Mouse (Mus musculus) layer of hippocampus, postnatal 14 days (tissue): ENCODE data around the gene Fam118a. TPM values are rescaled to one million over a fixed set of nuclear protein-coding genes. Genes with fewer than 3 reads are reported as not detected.
A peak's percentile ranks its signal among the peaks of the same experiment; 100 is the strongest.
"Not testable (repeated sequence)": the region's sequence is repeated elsewhere in the genome, so short reads cannot be mapped to it uniquely, and the experiment has no call there.

Source experiments
- DNase-seq, 2 experiments: peaks; one replicate each; pipeline ENCODE4 v3.0.0; 2021 to 2022; ENCODE audit warnings: low spot score in 2 of 2, mixed read lengths in 1 of 2
- total RNA-seq, 2 experiments: library from RNA; stranded (reverse); gene quantifications; 2 replicates each; pipeline ENCODE4 v1.2.3; 2021

Fam118a gene
- total RNA-seq, 2 experiments from 2014 or later: 26.2 to 27.3 TPM

DNA sequence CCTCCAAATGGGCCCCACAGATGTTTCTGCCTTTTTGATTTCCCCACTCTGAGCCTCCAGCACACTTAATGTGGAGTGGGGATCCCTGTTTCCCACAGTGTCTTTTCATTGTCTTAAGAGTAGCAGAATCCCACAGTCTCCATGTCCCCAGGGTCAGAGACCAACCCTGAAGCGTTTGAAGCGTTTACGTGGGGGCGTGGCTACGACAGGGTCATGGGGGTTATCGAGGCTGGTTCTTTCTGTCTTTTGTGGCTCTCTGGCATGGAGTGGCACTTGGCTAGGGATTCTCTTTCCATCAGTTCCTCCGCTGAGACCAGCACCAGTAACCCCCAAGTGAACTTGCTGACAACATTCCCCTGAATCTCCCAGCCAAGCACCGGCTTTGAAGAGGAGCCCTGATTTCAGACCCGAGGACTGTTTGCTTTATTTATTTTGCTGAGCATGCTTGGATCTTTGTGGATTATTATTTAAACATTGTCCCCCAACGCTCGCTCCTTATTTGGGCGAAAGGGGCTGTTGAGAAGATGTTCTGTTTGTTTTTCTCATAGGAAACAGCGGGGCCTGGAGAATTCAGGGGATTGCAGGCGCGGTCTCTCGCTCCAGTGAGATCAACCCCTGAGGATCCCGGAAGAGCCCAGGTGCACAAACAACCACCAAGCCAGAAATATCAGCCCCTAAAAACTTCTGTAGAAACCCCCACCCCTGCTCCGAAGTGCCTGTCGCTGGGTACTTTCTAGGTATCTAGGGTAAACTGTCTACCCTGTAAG, 16.7 kb upstream of the Fam118a start:
- no peak for DNase-seq

DNA sequence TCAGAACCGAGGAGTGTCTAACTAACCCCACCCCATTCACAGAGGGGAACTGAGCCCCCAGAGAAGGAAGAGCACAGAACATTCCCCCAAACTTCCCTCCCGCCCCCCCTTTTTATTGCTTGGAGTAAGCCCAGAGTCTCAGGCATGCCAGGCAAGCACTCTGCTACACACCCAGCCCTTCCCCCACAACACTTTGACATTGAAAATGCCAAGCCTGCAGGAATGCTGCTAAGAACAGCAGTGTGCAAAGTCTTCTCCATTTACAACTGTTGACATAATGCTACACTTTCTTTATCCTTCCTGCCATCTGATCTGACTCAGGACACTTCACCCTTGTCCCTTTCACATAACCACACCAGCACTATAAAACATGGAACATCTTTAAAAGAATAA, 16.1 kb upstream of the Fam118a start:
- DNase-seq: no peak

- DNase-seq: no peak
Observed at GRCm38 (mm10) chr15:85015771-85016170, 13.0 kb upstream of the Fam118a start.

DNA sequence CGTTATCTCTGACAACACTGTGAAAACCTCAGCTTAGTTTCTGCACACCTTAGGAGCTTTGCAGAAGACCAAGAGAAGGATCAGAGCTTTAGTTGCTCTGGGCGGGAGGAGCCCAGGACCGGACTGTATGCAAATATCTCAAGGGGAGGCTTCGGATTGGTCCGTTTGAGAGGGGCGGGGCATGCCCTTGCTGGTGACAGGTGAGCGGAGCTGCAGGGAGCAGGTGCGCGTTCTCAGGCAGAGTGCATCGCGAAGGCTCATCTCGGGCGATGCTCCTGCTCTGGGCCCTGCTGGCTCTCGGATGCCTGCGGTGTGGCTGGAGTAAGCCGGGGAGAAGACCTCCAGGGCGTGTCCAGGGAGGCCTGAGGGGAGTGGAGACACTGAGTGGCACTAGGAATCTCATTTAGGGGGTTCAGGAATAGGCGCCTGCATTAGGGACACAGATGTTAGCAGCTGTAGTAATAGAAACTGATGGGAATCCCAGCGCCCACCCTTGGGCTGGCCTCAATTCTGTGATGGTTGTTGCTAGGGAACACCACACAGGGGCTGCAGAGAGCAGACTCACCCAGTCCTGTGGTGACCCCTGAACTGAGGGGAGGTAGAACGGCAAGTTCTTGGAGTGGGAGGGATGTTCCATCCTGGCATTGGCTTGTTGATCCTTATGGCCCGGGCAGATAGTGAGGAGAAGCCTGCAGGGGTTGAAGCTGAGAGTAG, 11.6 kb upstream of the Fam118a start, which contains the start of gene Upk3a:
TSS of gene Upk3a (plus strand) at position 191 of the 714 bp plus-strand sequence.
- DNase-seq: no peak

GRCm38 (mm10) chr15:85022211-85022610, 6.5 kb upstream of the Fam118a start:
- DNase-seq: no peak

DNA sequence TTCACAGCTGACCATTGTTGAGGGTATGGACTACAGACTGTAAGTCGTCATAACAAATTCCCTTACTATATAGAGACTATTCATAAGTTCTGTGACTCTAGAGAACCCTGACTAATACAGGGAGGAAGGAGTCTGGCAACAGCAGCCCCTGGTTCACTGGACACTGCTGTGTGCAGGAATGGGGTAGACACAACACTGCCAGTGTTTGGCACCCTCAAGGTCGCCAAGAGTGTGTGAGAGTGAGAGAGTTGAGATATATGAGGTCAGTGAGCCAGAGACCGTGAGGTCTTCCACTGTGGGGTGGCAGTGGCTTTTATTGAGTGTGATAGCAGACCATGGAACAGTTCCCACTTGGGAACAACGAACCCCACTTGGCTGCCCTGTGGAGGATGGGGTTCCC, 2.6 kb upstream of the Fam118a start:
- no peak for DNase-seq

- no peak for DNase-seq
Observed at GRCm38 (mm10) chr15:85027740-85028139, 1.0 kb upstream of the Fam118a start.

- not testable (repeated sequence) for DNase-seq
Observed at GRCm38 (mm10) chr15:85030643-85031042, 1.9 kb downstream of the Fam118a start.

- DNase-seq: no peak
Observed at GRCm38 (mm10) chr15:85031866-85032265, 3.1 kb downstream of the Fam118a start.

DNA sequence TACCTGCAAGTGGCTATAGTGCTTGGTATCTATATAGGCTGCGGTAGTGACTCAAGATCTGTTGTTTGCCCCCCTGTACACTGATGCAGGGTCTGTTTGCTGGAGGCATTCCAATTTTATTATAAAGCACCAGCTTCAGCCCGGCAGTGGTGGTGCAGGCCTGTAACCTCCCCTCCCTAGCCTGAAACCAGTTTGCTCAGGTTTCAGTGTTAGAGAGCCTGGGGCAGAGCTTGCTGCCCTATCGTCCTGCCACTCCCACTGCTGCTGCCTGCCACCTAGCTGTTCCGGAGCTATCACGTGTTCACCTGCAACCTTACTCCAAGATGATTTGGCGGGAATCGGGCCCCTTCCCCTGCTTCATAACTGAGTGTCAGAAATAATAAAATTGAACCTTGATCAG, 5.2 kb downstream of the Fam118a start:
- not testable (repeated sequence) for DNase-seq

- peak; percentile 97 for DNase-seq
Observed at GRCm38 (mm10) chr15:85036566-85037342, 8.0 kb downstream of the Fam118a start.

GRCm38 (mm10) chr15:85037343-85037690, 8.6 kb downstream of the Fam118a start:
- no peak for DNase-seq

DNA sequence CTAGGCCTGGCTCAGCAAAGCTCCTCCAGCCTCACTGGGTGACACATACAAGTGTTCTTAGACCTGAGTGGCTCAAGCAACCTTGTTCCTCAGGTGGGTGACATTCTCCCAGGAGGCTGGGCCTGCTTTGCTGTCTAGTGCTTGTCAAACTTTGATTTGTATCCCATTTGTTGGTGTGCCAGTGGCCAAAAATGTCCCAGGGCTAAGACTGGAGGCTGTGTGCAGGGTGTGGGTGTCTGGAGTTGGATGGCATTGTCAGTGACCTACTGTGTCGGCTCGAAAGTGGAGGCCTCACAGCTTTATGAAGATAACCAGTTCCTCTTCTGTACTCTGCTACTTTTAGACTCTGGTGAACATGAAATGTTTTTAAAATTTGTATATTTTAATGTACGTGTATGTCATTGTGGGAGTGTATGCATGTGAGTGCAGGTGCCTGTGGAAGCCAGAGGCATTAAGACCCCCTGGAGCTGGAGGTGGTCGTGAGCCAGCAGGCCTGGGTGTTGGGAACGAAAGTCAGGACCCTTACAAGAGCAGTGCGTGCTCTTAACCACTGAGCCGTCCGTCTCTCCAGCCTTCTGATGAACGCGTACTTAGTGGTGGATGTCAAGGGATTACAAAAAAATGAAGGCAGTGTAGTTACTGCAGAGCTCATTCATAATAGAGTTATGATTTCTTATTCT, 12.9 kb downstream of the Fam118a start:
- DNase-seq: no peak

DNA sequence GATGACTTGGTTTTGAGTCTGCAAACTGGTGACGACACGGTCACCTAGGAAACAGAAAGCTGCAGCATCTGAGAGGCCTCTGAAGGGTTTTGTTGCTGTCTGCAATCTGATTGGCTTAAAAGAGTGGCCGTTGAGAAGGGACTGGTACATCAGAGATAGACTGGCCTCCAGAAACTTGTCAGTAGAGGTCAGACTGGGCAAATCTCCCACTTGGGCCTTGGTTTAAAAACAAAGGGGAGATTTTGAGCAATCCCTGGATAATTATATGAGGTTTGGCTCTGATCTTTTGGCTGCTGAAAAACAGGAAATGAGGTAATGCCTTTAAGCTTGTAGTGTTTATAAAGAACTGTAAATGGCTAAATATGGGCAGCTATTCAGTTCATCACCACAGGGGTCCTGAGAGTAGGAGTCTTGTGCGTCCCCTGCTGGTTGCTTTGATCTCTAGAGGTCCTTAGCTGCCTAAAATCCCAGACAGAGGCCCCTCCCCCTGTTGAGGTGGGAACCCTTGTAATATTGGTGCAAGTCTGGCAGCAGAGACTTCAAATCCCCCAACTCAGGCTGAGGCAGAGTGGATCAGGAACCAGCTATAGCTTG, 13.7 kb downstream of the Fam118a start:
- peak; percentile 58 to 78 for DNase-seq

DNA sequence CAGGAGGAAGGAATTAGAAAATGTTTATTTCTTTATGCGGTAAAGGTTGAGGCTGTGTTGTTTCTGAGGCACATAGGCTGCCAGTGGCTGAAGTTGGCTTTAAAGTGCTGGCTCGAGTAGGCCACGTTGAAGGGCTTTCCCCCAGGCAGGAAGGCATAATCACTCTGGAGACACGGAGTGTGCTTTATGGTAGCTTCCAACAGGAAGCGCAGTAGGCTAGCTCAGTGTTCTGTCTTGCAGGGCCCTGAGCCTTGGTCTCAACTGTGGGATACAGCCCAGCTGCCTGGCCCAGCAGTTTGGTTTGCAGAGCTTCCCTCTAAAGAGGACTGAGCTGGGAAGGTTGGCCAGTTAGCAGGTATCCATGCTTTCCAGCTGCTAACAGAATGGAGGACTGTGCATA, 14.4 kb downstream of the Fam118a start:
- no peak for DNase-seq

GRCm38 (mm10) chr15:85043761-85044160, 15.0 kb downstream of the Fam118a start:
- no peak for DNase-seq

GRCm38 (mm10) chr15:85046230-85046950, 17.6 kb downstream of the Fam118a start:
- no peak for DNase-seq

GRCm38 (mm10) chr15:85047865-85048264, 19.1 kb downstream of the Fam118a start:
- no peak for DNase-seq

GRCm38 (mm10) chr15:85049758-85050157, 21.0 kb downstream of the Fam118a start:
- DNase-seq: no peak

DNA sequence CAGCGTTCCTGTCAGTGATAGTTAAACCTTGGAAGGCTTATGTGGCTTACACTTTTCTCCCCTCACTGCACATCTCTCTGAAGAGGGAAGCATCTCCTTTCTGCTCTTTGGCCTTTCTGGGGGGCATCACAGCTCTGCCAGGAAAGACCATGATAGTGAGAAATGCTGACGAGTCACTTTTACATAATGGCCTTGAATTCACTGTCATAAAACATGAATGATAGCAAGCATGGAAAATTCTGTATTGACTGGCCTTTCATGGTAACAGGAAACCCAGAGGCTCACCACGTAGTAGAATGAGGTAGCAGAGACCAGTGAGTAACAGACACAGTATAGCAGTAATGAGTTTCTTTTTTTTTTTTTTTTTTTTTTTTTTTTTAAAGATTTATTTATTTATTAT, 25.4 kb downstream of the Fam118a start:
- DNase-seq: no peak
